Mouse (Mus musculus) lung, adult 2 months (tissue): ENCODE data around the gene Olfr979. TPM values are rescaled to one million over a fixed set of nuclear protein-coding genes. Genes with fewer than 3 reads are reported as not detected.
"Not testable (repeated sequence)": the region's sequence is repeated elsewhere in the genome, so short reads cannot be mapped to it uniquely, and the experiment has no call there.

Experiments
- DNase-seq: peaks from one replicate; pipeline ENCODE4 v3.0.0; 2022
- H3K4me1 ChIP-seq: fragments of 200-500 bp; 2 replicates; pipeline ENCODE4 v1.6.1; 2011; ENCODE audit warnings: low read length; ENCODE audit not compliant: control insufficient read depth, insufficient read depth
- H3K4me3 ChIP-seq: fragments of 200-500 bp; replicated peaks from 2 replicates; pipeline ENCODE3; 2011; ENCODE audit warnings: low read depth, mild to moderate bottlenecking, control low read depth, low read length; ENCODE audit errors: extremely low read depth
- CTCF ChIP-seq: fragments of 200-500 bp; IDR thresholded peaks from 2 replicates; pipeline ENCODE4 v1.5.1; 2011; ENCODE audit warnings: mild to moderate bottlenecking, low read length, control low read depth; ENCODE audit not compliant: insufficient read depth
- POLR2A ChIP-seq: fragments of 200-500 bp; IDR thresholded peaks from 2 replicates; pipeline ENCODE4 v1.6.1; 2011; ENCODE audit warnings: low read depth, mild to moderate bottlenecking, control low read depth, low read length, borderline replicate concordance; ENCODE audit errors: extremely low read depth
- WGBS: fragments of 180-500 bp; shearing (Covaris S2); methylation state at CpG from one replicate; pipeline ENCODE4 v1.1.7; 2018; 5-methylcytosine and 5-hydroxymethylcytosine counted together
- polyA plus RNA-seq: library from polyadenylated mRNA; depleted of rRNA; stranded (reverse); fragments of >200 nt; gene quantifications from 2 replicates; pipeline ENCODE4 v1.2.3, GENCODE M21; 2012; rRNA removed

Olfr979 gene
- not detected in 2 replicates for polyA plus RNA-seq

- TF ChIP-seq CTCF (no peak), POLR2A (no peak)
- Histone ChIP-seq H3K4me3 (no peak within 1 kb of the TSS), H3K4me1 (no peaks in the 10 kb centered on the region)
- no peak for DNase-seq
- 93% methylated on average over 1 of the region's 1 CpGs for WGBS
Measured at GRCm38 (mm10) chr9:40003365-40003764, at the start of gene Olfr979. TSS of gene Olfr979 (minus strand) at chr9:40003465.

GRCm38 (mm10) chr9:40050138-40050537, 46.9 kb upstream of the Olfr979 start:
- TF ChIP-seq POLR2A (no peak), CTCF (no peak)
- DNase-seq, result no peak
- H3K4me3 ChIP-seq, result no peak overlapping the region
- no peaks in the 10 kb centered on the region for H3K4me1 ChIP-seq
- WGBS, result 90% methylated on average over 19 of the region's 19 CpGs

- Histone ChIP-seq H3K4me3 (no peak within 1 kb of the TSS), H3K4me1 (no peaks in the 10 kb centered on the region)
- TF ChIP-seq POLR2A (no peak), CTCF (no peak)
- WGBS, result 46% methylated on average over 2 of the region's 2 CpGs
- DNase-seq, result no peak
Measured at GRCm38 (mm10) chr9:40021164-40021563, 17.9 kb upstream of the Olfr979 start, which contains the start of gene Olfr981. TSS of gene Olfr981 (plus strand) at chr9:40021464.

DNA sequence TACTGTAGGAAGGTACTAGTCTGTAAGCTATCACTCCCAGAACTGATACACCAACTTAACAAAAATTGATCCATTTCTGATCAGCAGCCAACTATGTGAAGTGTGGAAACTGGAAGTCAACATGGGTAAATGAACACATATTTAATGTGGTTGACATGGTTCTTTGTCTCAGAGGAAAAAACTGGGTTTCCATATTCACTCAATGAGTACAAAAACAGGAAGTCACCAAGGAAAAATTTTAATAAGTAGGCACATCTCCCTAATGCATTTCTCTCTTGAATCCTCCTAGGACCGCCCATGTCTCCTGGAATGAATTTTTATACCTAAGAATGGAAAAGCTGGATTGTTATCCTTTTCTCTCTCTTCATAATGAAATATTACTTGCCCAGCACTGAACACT, 6.2 kb upstream of the Olfr979 start, which contains the start of gene Olfr980:
Gene Olfr980 (minus strand): TSS at position 101 of the 400 bp plus-strand sequence.
- 75% methylated on average over 1 of the region's 1 CpGs for WGBS
- Histone ChIP-seq H3K4me1 (no peaks in the 10 kb centered on the region), H3K4me3 (no peak within 1 kb of the TSS)
- no peak for DNase-seq
- no peak for TF ChIP-seq POLR2A

GRCm38 (mm10) chr9:39991813-39992212, 11.5 kb downstream of the Olfr979 start, which contains the start of gene Olfr978:
TSS of gene Olfr978 (plus strand) at chr9:39992113.
- no peak for DNase-seq
- Histone ChIP-seq H3K4me1 (no peaks in the 10 kb centered on the region), H3K4me3 (no peak within 1 kb of the TSS)
- WGBS, result 88% methylated on average over 2 of the region's 2 CpGs
- no peak for TF ChIP-seq CTCF
- TF ChIP-seq POLR2A, result no peak

DNA sequence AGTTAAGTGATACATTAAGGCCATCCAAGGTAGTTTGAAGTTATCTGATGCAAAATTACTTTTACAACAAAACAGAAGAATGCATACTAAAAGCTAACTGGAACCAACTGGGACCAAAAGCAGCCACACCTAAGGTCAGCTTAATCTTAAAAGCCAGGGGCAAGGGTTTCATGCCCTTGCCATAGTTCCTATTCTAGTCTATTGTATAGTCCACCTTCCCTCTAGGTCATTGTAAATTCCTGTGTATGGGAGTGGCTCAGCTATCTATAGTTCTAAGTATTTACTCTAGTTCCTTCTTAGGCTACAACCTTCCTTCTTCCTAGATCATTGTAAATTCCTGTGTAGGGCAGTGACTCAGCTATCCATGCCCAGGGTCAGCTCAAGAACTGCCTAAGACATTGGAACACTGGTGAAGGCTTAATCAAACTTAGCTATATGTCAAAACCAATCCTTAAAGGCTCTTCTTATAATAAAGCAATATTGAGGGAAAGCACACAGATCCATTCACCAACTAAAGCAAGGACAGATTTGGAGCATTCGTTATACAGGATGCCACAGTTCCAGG, 26.6 kb downstream of the Olfr979 start:
- DNase-seq, H3K4me1 ChIP-seq, H3K4me3 ChIP-seq: not testable (repeated sequence)
- 71% methylated on average over 1 of the region's 1 CpGs for WGBS

DNA sequence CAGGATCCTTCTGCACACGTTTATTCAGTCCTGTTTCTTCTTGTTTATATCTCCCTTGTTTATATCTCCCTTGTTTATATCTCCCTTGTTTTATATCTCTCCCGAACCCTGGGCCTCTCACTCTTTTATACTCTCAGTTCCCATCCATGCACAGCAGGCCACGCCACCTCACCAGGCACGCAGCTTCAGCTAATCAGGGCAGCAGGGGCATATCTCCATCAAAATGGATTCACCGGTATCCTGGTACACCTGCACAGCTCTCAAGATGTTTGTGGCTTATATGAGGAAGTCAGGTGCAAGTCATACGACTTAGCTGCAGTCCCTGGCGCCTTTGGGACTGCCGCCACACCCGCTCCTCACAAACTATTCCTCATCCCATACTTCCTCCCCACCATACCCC, 42.2 kb downstream of the Olfr979 start, which contains the start of gene Olfr976:
Gene Olfr976 (minus strand): TSS at position 101 of the 400 bp plus-strand sequence.
- WGBS, result 73% methylated on average over 8 of the region's 9 CpGs
- DNase-seq, H3K4me1 ChIP-seq, H3K4me3 ChIP-seq: not testable (repeated sequence)

- Histone ChIP-seq H3K4me1 (no peaks in the 10 kb centered on the region), H3K4me3 (no peak within 1 kb of the TSS)
- TF ChIP-seq POLR2A (no peak), CTCF (no peak)
- WGBS, result 48% methylated on average over 1 of the region's 1 CpGs
- no peak for DNase-seq
Measured at GRCm38 (mm10) chr9:39951946-39952345, 51.3 kb downstream of the Olfr979 start, which contains the start of gene Olfr975. TSS of gene Olfr975 (minus strand) at chr9:39952046.

Other genes with a start within 250 kb of the Olfr979 start
- not detected in 2 replicates for gene Olfr968, start 220.2 kb downstream of the Olfr979 start, polyA plus RNA-seq
- gene Olfr969, start 212.5 kb downstream of the Olfr979 start, polyA plus RNA-seq, result not detected in 2 replicates
- not detected in 2 replicates for gene Olfr970, start 194.6 kb downstream of the Olfr979 start, polyA plus RNA-seq
- not detected in 2 replicates for gene Olfr971, start 166.6 kb downstream of the Olfr979 start, polyA plus RNA-seq
- gene Olfr972, start 137.0 kb downstream of the Olfr979 start, polyA plus RNA-seq, result not detected in 2 replicates
- not detected in 2 replicates for gene Olfr229, start 96.1 kb downstream of the Olfr979 start, polyA plus RNA-seq
- not detected in 2 replicates for gene Olfr974, start 66.0 kb downstream of the Olfr979 start, polyA plus RNA-seq
- gene Olfr975, start 51.4 kb downstream of the Olfr979 start, polyA plus RNA-seq, result 0.05 TPM in 1 of 2 replicates, not detected in the other
- not detected in 2 replicates for gene Olfr976, start 42.3 kb downstream of the Olfr979 start, polyA plus RNA-seq
- not detected in 2 replicates for gene Olfr978, start 11.4 kb downstream of the Olfr979 start, polyA plus RNA-seq
- not detected in 2 replicates for gene Olfr980, start 6.1 kb upstream of the Olfr979 start, polyA plus RNA-seq
- gene Olfr981, start 18.0 kb upstream of the Olfr979 start, polyA plus RNA-seq, result not detected in 2 replicates
- gene Olfr982, start 70.4 kb upstream of the Olfr979 start, polyA plus RNA-seq, result not detected in 2 replicates
- not detected in 2 replicates for gene Olfr983, start 90.1 kb upstream of the Olfr979 start, polyA plus RNA-seq
- gene Olfr984, start 110.7 kb upstream of the Olfr979 start, polyA plus RNA-seq, result not detected in 2 replicates
- gene Olfr985, start 126.7 kb upstream of the Olfr979 start, polyA plus RNA-seq, result not detected in 2 replicates
- gene Tmem225, start 144.7 kb upstream of the Olfr979 start, polyA plus RNA-seq, result not detected in 2 replicates
- not detected in 2 replicates for gene Olfr986, start 177.5 kb upstream of the Olfr979 start, polyA plus RNA-seq
- gene Zfp202, start 188.9 kb upstream of the Olfr979 start, polyA plus RNA-seq, result 0.65 and 1.1 TPM in 2 replicates